Mouse (Mus musculus) neural tube, embryonic 11.5 days (tissue): ENCODE data around the gene Arpc5l. TPM values are rescaled to one million over a fixed set of nuclear protein-coding genes. Genes with fewer than 3 reads are reported as not detected.

ENCODE experiments used
- polyA plus RNA-seq: library from polyadenylated mRNA; unstranded; fragments of >200 nt; fragmentation: Nextera tagmentation; extraction: Ambion mirVana; gene quantifications from 2 replicates; pipeline ENCODE4 v1.2.1, GENCODE M21; 2014

Arpc5l gene
- polyA plus RNA-seq, 1 experiment from 2014 or later = 131 TPM

Other genes with a start within 250 kb of the Arpc5l start
- gene Nr6a1, start 77.7 kb upstream of the Arpc5l start, polyA plus RNA-seq = 5.8 and 6.4 TPM in 2 replicates
- gene Olfml2a, start 73.4 kb upstream of the Arpc5l start, polyA plus RNA-seq = 2.4 and 3.1 TPM in 2 replicates
- gene Wdr38, start 7.9 kb upstream of the Arpc5l start, polyA plus RNA-seq = 1.1 and 1.4 TPM in 2 replicates
- gene Rpl35, start 276 bp downstream of the Arpc5l start, polyA plus RNA-seq = 909 and 937 TPM in 2 replicates
- 30.7 and 33.7 TPM in 2 replicates for gene Golga1, start 60.2 kb downstream of the Arpc5l start, polyA plus RNA-seq
- gene Scai, start 185.4 kb downstream of the Arpc5l start, polyA plus RNA-seq = 7.7 and 12.4 TPM in 2 replicates
- gene Ppp6c, start 221.1 kb downstream of the Arpc5l start, polyA plus RNA-seq = 90.3 and 93.9 TPM in 2 replicates